Mouse (Mus musculus) ZHBTc4 (cell line): ENCODE results near the gene AI661453.

Experiments
- DNase-seq: peaks from one replicate; pipeline ENCODE4 v3.0.0-alpha.2; 2011; ENCODE audit warnings: low read depth, low spot score

AI661453 gene

DNA sequence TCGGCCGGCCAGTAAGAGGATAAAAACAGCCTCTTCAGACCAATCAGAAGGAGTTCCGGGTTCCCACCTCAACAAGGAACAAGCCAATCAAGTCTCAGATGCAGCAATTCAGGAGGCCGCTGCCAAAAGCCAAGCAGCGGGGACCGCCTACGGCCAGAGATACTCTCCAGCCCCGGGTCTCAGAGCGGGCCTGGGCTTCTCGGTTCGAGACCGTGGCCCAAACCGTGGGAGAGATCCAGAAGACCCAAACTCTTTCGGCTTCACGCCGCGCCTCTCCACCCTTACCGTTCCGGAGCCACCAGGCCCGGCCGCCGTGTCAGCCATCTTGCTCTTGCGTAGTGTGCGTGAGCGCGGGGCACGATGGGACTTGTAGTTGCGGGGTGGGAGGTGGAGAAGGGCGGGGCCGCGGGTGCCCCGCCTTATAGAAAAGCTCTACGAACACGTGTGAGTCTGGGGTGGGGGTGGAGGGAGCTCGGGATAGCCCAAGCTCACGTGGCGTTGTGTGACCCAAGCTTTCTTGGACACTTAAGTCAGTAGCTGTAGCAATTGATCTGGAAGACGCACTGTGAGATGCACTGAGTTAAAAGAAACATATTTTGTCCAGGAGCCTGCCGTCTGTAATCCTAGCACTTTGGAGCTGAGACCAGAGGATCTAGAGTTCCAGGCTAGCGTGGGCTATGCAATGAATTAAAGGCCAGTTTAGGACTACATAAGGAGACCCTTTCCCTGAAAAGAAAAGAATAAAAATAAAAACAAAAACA lies 65.7 kb downstream of the AI661453 start, which contains the start of gene Taf8:
Taf8 (minus strand) TSS at position 347 of the 761 bp plus-strand sequence.
- DNase-seq, result peak; percentile 99

GRCm38 (mm10) chr17:47502707-47503045 lies 66.3 kb downstream of the AI661453 start:
- DNase-seq, result peak; percentile 81

DNA sequence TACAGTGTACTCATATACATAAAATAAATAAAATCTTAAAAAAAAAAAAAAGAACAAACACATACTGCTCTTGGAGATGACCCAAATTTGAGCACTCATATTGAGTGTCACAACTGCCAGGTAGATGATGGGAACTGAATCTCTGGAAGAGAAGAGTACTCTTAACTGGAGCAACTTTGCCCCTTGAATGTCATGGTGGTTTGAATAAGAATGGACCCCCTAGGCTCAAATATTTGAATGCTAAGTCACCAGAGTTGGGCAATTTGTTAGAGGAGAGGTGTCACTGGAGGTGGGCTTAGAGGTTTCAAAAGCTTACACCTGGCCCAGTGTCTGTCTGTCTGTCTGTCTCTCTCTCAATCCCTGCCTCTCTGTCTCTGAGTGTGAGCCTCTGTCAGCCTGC lies 67.3 kb downstream of the AI661453 start:
- DNase-seq, result peak; percentile 75

DNA sequence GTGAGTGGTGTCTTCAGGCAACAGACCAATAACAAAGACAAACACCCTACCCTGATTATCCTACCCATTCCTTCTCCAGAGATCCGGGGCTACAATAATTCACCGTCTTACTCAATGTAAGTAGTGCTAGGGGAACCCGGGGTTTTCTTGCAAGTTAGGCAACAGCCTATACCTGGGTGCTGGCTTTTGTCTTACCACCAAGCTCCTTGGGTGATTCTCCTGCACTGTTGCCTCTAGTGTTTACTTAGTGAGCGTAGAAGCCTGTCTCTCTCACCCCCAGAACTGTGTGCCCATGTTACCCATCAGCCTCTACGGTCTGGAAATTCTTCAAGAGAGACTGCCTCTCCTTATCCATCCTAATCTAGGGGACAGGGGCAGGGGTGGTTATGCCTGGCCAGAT lies 67.8 kb downstream of the AI661453 start:
- DNase-seq, result no peak

DNA sequence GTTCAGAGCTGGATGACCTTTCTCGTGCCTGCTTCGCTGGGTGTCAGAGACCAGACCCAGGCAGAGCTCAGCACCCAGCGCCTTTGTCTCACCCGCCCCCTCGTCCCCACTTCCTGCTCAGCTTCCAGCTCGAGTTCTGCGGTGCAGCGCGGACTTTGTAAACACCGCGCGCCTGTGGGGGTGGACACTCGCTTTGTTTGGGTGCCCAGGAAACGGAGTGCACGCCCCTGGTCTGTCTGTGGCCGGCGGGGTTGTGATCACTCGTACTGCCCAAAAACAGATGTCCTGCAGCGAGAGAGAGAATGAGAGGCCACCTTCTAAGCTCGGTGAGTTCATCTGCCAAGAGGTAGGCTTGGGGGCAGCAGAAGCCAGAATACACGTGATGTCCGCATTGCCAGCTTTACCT lies 68.5 kb downstream of the AI661453 start, which contains the start of gene Ccnd3:
Ccnd3 (plus strand) TSS at position 111 of the 406 bp plus-strand sequence.
- DNase-seq, result peak; percentile 55

DNA sequence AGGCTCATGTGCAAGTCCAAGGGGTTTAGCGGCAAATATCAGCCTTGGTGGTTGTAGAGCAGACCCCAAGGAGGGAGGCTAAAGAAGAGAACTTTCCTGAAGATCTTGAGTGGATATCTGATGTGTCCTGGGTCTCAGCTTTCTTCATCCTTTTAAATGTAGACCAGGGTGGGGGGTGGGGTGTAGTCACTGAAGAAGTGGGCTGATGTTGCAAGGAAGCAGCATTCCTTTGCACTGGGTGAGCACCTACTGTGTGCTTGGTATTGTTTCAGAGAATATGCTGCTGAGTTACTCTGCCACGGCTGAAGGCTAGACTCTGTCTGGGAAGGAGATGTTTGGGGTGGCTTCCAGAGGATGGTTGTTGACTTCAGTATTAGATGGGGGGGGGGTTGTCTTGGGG lies 69.2 kb downstream of the AI661453 start:
- DNase-seq, result no peak

DNA sequence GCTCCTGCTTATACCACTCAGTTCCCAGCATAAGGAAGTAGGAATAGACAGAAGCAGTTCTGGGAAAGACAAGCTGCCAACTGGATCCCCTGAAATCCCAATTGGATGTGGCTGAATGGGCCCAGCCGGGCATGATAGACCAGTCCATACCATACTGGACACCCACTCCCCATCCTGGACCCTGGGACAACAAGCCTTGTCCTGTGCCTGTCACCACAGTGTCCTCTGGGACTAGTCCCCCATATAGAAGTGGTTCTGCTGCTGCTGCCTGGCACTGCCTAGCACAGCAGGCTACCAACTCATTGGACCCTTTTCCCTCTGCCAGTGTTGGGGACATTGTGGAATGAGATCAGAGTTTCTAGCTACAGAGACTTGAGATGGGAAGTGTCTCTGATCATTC lies 69.6 kb downstream of the AI661453 start:
- DNase-seq, result no peak

GRCm38 (mm10) chr17:47506697-47507096 lies 70.3 kb downstream of the AI661453 start:
- no peak for DNase-seq

GRCm38 (mm10) chr17:47507523-47507922 lies 71.1 kb downstream of the AI661453 start:
- DNase-seq, result no peak

- DNase-seq, result peak; percentile 94
Observed at GRCm38 (mm10) chr17:47508012-47508608, 71.7 kb downstream of the AI661453 start.

DNA sequence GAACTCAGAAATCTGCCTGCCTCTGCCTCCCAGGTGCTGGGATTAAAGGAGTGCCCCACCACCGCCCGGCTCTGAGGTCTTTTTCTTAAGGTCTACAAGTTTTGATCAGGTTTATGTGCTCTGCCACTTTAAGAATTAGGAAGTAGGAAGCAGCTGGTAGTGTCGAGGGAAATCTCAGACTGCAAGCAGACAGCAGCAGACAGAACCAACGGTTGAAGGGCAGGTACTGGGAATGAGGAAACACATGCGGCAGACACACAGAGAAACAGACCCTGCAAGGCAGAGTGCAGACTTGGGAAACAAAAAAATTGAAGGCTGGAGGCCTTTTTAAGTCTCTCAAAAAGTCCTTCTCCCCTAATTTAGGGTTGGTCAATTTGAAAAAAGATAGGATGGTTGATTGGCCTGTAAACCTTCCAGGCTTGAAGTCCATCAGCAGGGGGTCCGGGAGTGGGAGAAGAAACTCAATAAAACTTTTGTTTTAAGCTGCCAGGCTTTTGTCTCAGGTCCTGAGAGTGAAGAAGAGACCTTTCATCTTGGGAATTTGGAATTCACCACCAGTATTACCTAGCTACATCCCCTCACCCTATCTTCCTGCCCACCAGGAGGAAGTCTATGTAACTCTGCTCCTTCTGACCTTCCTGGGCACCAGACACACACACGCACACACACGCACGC lies 72.8 kb downstream of the AI661453 start:
- DNase-seq, result peak; percentile 83

GRCm38 (mm10) chr17:47511111-47512020 lies 75.0 kb downstream of the AI661453 start:
- peak; percentile 99 for DNase-seq

DNA sequence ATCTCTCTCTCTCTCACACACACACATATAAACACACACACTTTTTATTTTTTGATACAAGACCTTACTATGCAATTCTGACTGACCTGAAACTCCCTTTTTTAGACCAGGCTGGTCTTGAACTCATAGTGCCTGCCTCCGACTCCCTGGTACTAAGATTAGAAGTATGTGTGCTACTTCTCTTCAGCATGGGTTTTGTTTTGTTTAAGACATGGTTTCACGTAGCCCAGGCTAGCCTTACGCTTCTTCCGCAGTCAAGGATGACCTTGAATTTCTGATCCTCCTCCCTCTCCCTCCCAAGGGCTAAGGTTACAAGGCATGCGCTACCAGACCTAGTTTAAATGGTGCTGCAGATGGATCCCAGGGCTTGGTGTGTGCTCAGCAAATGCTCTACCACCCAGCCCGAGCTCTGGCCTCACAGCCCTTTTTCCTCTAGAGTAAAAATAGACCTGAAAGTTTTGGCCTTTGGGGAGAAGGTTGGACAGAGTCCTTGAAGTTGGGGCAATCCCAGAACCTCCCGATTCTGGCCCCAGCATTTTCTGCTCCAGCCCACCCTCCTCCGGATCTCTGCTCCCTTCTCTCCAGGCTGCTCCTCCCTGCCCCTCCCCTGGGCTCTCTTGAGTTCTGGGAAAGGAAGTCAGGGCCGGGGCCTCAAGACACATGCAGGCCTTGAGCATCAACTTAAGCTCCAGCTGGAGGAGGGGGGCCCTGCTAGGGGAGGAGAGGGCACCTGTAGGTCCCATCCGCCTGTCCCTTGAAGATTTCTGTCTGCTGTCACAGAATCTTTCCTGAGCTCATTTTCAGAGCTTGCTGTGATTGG lies 76.8 kb downstream of the AI661453 start:
- peak; percentile 64 for DNase-seq

DNA sequence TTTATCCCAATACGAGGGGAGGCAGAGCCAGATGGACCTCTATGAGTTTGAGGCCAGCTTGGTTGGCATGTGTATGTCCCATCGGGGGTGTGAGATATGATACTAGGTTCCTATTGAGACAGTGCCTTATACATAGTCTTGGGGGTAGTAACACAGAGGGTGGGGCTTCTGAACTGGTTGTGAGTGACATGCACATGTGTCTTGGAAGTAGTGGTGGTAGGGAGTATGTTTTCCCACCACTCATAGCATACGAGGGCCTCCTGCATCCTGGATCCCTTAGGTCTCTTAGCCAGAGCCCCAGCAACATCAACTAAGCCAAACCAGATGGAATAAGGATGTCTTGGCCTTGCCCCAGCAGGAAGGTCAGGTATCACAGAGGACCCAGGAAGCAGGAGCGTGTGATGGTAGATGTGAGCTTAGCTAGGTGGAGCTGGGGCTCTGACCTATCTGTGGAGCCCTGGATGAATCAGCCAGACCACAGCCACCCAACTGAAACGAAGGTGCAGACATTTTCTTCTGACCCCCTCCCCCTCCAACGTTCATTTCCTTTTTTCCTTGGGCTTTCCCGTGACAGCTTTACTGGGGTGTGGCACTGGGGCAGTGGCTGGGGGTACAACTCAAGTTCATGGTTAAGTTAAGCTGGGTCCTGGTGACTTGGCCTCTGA lies 78.9 kb downstream of the AI661453 start:
- no peak for DNase-seq

DNA sequence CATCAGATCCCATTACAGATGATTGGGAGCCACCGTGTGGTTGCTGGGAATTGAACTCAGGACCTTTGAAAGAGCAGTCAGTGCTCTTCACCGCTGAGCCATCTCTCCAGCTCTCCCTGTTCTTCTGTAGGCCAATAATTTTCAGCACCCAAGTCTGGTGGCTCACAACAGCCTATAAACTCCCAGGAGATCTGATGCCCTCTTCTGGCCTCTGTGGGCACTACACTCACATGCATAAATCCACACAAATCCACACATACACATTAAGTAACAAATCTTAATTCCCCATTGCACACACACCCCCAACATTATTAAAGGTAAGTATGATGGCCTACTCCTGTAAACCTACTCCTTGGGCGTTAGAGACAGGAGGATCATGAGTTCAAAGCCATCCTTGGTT lies 79.8 kb downstream of the AI661453 start:
- DNase-seq, result peak; percentile 81

GRCm38 (mm10) chr17:47518205-47518604 lies 81.8 kb downstream of the AI661453 start:
- no peak for DNase-seq
